Mouse (Mus musculus) liver, embryonic 14.5 days (tissue): ENCODE measurements around the gene Mgrn1. TPM values are rescaled to one million over a fixed set of nuclear protein-coding genes. Genes with fewer than 3 reads are reported as not detected.

ENCODE experiments used
- ATAC-seq: fragments of 200-750 bp; cut with Nextera tagmentation; 2 replicates; pipeline ENCODE4 v1.8.0; 2017; ENCODE audit warnings: moderate number of reproducible peaks, mild to moderate bottlenecking, moderate library complexity; ENCODE audit not compliant: insufficient read depth
- DNase-seq, 3 experiments: peaks; one replicate each; pipeline ENCODE4 v3.0.0-alpha.2; 2012 to 2013; ENCODE audit warnings: low read depth in 3 of 3, low spot score in 3 of 3
- H3K27ac ChIP-seq: fragments of 300-500 bp; sonication (generic); 2 replicates; pipeline ENCODE4 v1.5.1; 2014; ENCODE audit warnings: moderate library complexity, mild to moderate bottlenecking, control low read depth, inconsistent platforms
- H3K27me3 ChIP-seq: fragments of 300-500 bp; sonication (generic); 2 replicates; pipeline ENCODE4 v1.6.1; 2014; ENCODE audit warnings: mild to moderate bottlenecking, low read length, moderate library complexity; ENCODE audit not compliant: control insufficient read depth, insufficient read depth
- H3K36me3 ChIP-seq: fragments of 300-500 bp; sonication (generic); replicated peaks from 2 replicates; pipeline ENCODE4 v1.6.1; 2014; ENCODE audit warnings: low read depth; ENCODE audit not compliant: control insufficient read depth, insufficient read depth
- H3K4me1 ChIP-seq, 2 experiments: fragments of 200-500 bp in 1 of 2; fragments of 300-500 bp in 1 of 2; sonication (generic) in 1 of 2; replicated peaks; 2 replicates each; pipeline ENCODE4 v1.6.1; 2012 to 2014; ENCODE audit warnings: antibody characterized with exemption in 1 of 2, inconsistent platforms in 1 of 2, low read length in 1 of 2; ENCODE audit not compliant: control insufficient read depth in 2 of 2, insufficient read depth in 2 of 2
- H3K4me2 ChIP-seq: fragments of 300-500 bp; sonication (generic); 2 replicates; pipeline ENCODE4 v1.6.1; 2014; ENCODE audit warnings: low read depth, mild to moderate bottlenecking, control low read depth, moderate library complexity
- H3K4me3 ChIP-seq, 2 experiments: fragments of 200-500 bp in 1 of 2; fragments of 300-500 bp in 1 of 2; sonication (generic) in 1 of 2; 2 replicates each; pipeline ENCODE4 v1.5.1; 2012 to 2014; ENCODE audit warnings: low read depth in 2 of 2, low read length in 2 of 2, mild to moderate bottlenecking in 2 of 2, control low read depth in 1 of 2, inconsistent platforms in 1 of 2, moderate library complexity in 1 of 2; ENCODE audit not compliant: insufficient read depth in 1 of 2
- H3K9ac ChIP-seq: fragments of 300-500 bp; sonication (generic); replicated peaks from 2 replicates; pipeline ENCODE4 v1.6.1; 2014; ENCODE audit warnings: mild to moderate bottlenecking, control low read depth, moderate library complexity
- H3K9me3 ChIP-seq: fragments of 300-500 bp; sonication (generic); 2 replicates; pipeline ENCODE4 v1.6.1; 2016; ENCODE audit warnings: low read length, mixed read lengths; ENCODE audit not compliant: control insufficient read depth
- CTCF ChIP-seq: IDR thresholded peaks from 2 replicates; pipeline ENCODE4 v1.5.1; 2016; ENCODE audit warnings: antibody characterized with exemption, low read depth, control low read depth
- EP300 ChIP-seq: IDR thresholded peaks from 2 replicates; pipeline ENCODE4 v1.6.1; 2016; ENCODE audit warnings: antibody characterized with exemption, low read depth
- WGBS: fragments of 180-500 bp; shearing (Covaris S2); extraction: QIAGEN DNeasy Blood & Tissue Kit; methylation state at CpG from one replicate; pipeline ENCODE4 v1.1.7; 2014; ENCODE audit not compliant: insufficient replicate concordance; 5-methylcytosine and 5-hydroxymethylcytosine counted together
- polyA plus RNA-seq, 2 experiments: library from polyadenylated mRNA; depleted of rRNA in 1 of 2; stranded (reverse) in 1 of 2; unstranded in 1 of 2; fragments of >200 nt; fragmentation: Nextera tagmentation in 1 of 2; extraction: Ambion mirVana in 1 of 2; gene quantifications; 2 replicates each; pipeline versions ENCODE4 v1.2.1 to v1.2.3; 2012 to 2014

Mgrn1 gene
- polyA plus RNA-seq, 2 experiments, result 15.7 to 17.6 TPM

DNA sequence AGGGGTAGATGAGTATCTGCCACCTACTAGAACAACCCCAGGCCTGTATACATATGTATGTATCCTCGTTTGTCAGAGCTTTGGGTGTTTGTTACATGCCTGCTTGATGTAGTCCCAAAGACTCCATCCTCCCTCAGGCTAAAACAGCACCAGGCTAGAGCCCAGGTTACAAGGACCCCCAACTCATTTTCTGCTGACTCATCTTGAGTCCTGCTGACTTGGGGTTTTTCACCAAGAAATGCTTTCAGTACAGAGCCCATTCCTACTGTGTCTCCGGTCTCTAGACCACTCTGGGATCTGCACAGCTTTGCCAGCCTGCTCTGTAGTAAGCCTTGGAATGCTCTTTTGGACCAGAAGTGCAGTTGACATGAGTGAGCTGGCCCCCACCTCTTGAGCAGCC lies 30.6 kb downstream of the Mgrn1 start:
- peaks cover 0 to 8% of the 10 kb centered on the region in 2 experiments; a peak in 1 of 4 replicates for H3K4me1 ChIP-seq
- TF ChIP-seq EP300 (no peak), CTCF (no peak)
- no peak for ATAC-seq
- H3K9me3 ChIP-seq, result no peaks in the 10 kb centered on the region
- H3K27me3 ChIP-seq, result no peaks in the 10 kb centered on the region
- 64% methylated on average over 2 of the region's 2 CpGs for whole genome bisulfite sequencing
- no peak overlapping the region for H3K4me2 ChIP-seq
- no peak overlapping the region for H3K9ac ChIP-seq
- H3K36me3 ChIP-seq, result no peaks in the 10 kb centered on the region; the same call in 1 of the 2 replicates
- H3K4me3 ChIP-seq, result no peak overlapping the region
- H3K27ac ChIP-seq, result no peak overlapping the region
- no peak for DNase-seq

GRCm38 (mm10) chr16:4920556-4920955 lies 34.5 kb downstream of the Mgrn1 start:
- 31% methylated on average over 4 of the region's 4 CpGs for WGBS
- Histone ChIP-seq H3K4me2 (no peak overlapping the region), H3K9me3 (no peaks in the 10 kb centered on the region), H3K9ac (no peak overlapping the region), H3K4me1 (0 out of 4 replicates have a peak, but pooled peaks cover 0 to 2% of the 10 kb centered on the region in 2 experiments), H3K4me3 (no peak overlapping the region), H3K27ac (no peak overlapping the region), H3K36me3 (no peaks in the 10 kb centered on the region; the same call in none of the 2 replicates), H3K27me3 (no peaks in the 10 kb centered on the region)
- ATAC-seq (no peak), DNase-seq (no peak)
- TF ChIP-seq CTCF (no peak), EP300 (no peak)

- 79% methylated on average over 6 of the region's 6 CpGs for WGBS
- no peak for ATAC-seq
- TF ChIP-seq CTCF (no peak), EP300 (no peak)
- Histone ChIP-seq H3K27ac (no peak overlapping the region), H3K4me1 (0 out of 4 replicates have a peak, but pooled peaks cover 0 to 5% of the 10 kb centered on the region in 2 experiments), H3K27me3 (no peaks in the 10 kb centered on the region), H3K4me2 (no peak overlapping the region), H3K9me3 (no peaks in the 10 kb centered on the region), H3K36me3 (no peaks in the 10 kb centered on the region; the same call in none of the 2 replicates), H3K9ac (no peak overlapping the region), H3K4me3 (no peak overlapping the region)
- DNase-seq, result no peak
Measured at GRCm38 (mm10) chr16:4922481-4922880, 36.4 kb downstream of the Mgrn1 start.

- 71% methylated on average over 5 of the region's 5 CpGs for WGBS
- no peak for TF ChIP-seq EP300
- TF ChIP-seq CTCF, result no peak
- no peak overlapping the region for H3K27ac ChIP-seq
- no peaks in the 10 kb centered on the region for H3K9me3 ChIP-seq
- ATAC-seq, result no peak
- no peak overlapping the region for H3K4me3 ChIP-seq
- H3K27me3 ChIP-seq, result no peaks in the 10 kb centered on the region
- 0 out of 4 replicates have a peak, but pooled peaks cover 0 to 8% of the 10 kb centered on the region in 2 experiments for H3K4me1 ChIP-seq
- H3K36me3 ChIP-seq, result no peaks in the 10 kb centered on the region; the same call in none of the 2 replicates
- DNase-seq, result no peak
- H3K4me2 ChIP-seq, result no peak overlapping the region
- no peak overlapping the region for H3K9ac ChIP-seq
Measured at GRCm38 (mm10) chr16:4923996-4924395, 37.9 kb downstream of the Mgrn1 start.

DNA sequence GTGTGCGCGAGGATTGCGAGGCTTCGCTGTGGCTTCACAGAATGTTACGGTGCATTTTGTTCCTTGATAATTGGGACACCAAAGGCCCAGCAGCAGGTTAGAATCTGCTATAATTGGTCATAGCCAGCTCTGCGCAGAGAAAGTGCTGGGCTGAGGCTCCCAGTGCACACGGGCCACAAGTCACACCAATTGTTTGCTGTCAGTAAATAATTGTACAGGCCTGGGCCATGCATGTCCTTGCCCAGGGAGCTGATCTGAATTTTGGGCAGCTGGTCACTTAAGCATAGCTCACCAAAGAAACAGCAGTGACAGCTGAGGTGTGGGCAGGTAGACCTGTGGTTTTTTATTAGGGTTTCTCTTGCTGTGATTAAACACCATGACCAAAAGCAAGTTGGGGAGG lies 41.9 kb downstream of the Mgrn1 start:
- Histone ChIP-seq H3K27me3 (no peaks in the 10 kb centered on the region), H3K27ac (no peak overlapping the region), H3K9ac (no peak overlapping the region), H3K36me3 (peaks cover 3% of the 10 kb centered on the region), H3K4me1 (0 out of 4 replicates have a peak, but pooled peaks cover 0 to 6% of the 10 kb centered on the region in 2 experiments), H3K4me2 (no peak overlapping the region), H3K4me3 (no peak overlapping the region), H3K9me3 (no peaks in the 10 kb centered on the region)
- DNase-seq, result no peak
- 84% methylated on average over 7 of the region's 7 CpGs for WGBS
- TF ChIP-seq EP300, result no peak
- TF ChIP-seq CTCF, result no peak
- 0 out of 2 replicates have a peak, but pooled peaks have one; percentile 17 for ATAC-seq
